Mouse (Mus musculus) right cerebral cortex, postnatal 10 days (tissue): ENCODE results near the gene Fam13c.

Source experiments
- DNase-seq, 2 experiments: peaks; one replicate each; pipeline ENCODE4 v3.0.0; 2021; ENCODE audit warnings: low spot score in 2 of 2

The Fam13c gene

GRCm38 (mm10) chr10:70599126-70599924 is 159.0 kb downstream of the Fam13c start:
- peak; percentile 96 for DNase-seq

DNA sequence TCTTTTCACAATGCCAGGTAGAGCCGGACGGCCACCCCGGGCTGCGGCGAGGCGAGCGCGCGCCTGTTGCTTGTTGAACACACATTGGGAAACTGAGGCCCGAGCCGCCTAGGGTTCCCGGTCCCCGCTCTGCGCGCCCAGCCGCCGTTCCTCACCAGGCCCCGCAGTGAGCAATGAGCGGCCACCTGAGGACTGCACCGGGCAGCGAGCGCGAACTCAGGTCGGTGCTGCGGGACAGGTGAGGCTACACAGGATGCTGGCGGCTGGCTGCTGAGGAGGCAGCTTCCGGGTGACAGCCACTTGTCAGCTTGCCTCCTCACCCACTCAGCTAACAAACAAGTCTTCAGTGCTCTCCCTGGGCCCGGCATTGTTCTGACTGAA is 159.6 kb downstream of the Fam13c start:
- no peak for DNase-seq
